Mouse (Mus musculus) CH12.LX (cell line): ENCODE results near the gene Chic1. TPM values are rescaled to one million over a fixed set of nuclear protein-coding genes. Genes with fewer than 3 reads are reported as not detected.

Experiments
- DNase-seq: peaks from one replicate; pipeline ENCODE4 v3.0.0-alpha.2; 2013; ENCODE audit errors: extremely low read depth
- H3K27ac ChIP-seq: 2 replicates; pipeline ENCODE4 v1.5.1; 2012; ENCODE audit warnings: low read depth, mild to moderate bottlenecking, control low read depth, moderate library complexity; ENCODE audit not compliant: insufficient read depth
- H3K27me3 ChIP-seq: replicated peaks from 2 replicates; pipeline ENCODE3; 2012; ENCODE audit warnings: inconsistent platforms
- H3K36me3 ChIP-seq, 2 experiments: replicated peaks in 1 of 2; 2 replicates each; pipeline versions ENCODE3 to v1.6.1; 2012; ENCODE audit warnings: inconsistent platforms in 1 of 2, low read length in 1 of 2, mild to moderate bottlenecking in 1 of 2, mixed read lengths in 1 of 2, moderate library complexity in 1 of 2; ENCODE audit not compliant: control insufficient read depth in 1 of 2, insufficient read depth in 1 of 2
- H3K4me1 ChIP-seq, 2 experiments: 2 replicates each; pipeline ENCODE4 v1.6.1; 2012; ENCODE audit warnings: inconsistent platforms in 1 of 2, moderate library complexity in 1 of 2; ENCODE audit not compliant: insufficient read depth in 2 of 2, control insufficient read depth in 1 of 2
- H3K4me2 ChIP-seq: 2 replicates; pipeline ENCODE4 v1.6.1; 2012; ENCODE audit warnings: low read depth, mild to moderate bottlenecking, control low read depth; ENCODE audit not compliant: poor library complexity, insufficient read depth, severe bottlenecking
- H3K4me3 ChIP-seq, 3 experiments: fragments of 150-350 bp in 1 of 3; sonication (generic) in 1 of 3; replicated peaks in 1 of 3; 2 replicates each; pipeline versions ENCODE3 to v1.5.1; 2011 to 2012; ENCODE audit warnings: low read depth in 2 of 3, low read length in 2 of 3, mild to moderate bottlenecking in 2 of 3, moderate library complexity in 2 of 3, control low read depth in 1 of 3, improper control_type of control experiment in 1 of 3, inconsistent platforms in 1 of 3, mixed read lengths in 1 of 3; ENCODE audit not compliant: poor library complexity in 1 of 3
- H3K79me2 ChIP-seq: replicated peaks from 2 replicates; pipeline ENCODE4 v1.6.1; 2012; ENCODE audit warnings: mild to moderate bottlenecking, moderate library complexity; ENCODE audit not compliant: control insufficient read depth, poor library complexity, insufficient read depth, severe bottlenecking; ENCODE audit errors: extremely low read depth
- H3K9ac ChIP-seq: 2 replicates; pipeline ENCODE4 v1.6.1; 2012; ENCODE audit warnings: low read depth, mild to moderate bottlenecking, control low read depth, moderate library complexity; ENCODE audit not compliant: insufficient read depth
- H3K9me3 ChIP-seq: replicated peaks from 2 replicates; pipeline ENCODE3; 2012; ENCODE audit warnings: low read length, inconsistent platforms, mixed read lengths
- CHD1 ChIP-seq: IDR thresholded peaks from 2 replicates; pipeline ENCODE4 v1.6.1; 2012; ENCODE audit warnings: low read depth, low read length, improper control_type of control experiment, inconsistent platforms
- CHD2 ChIP-seq: IDR thresholded peaks from 2 replicates; pipeline ENCODE4 v1.6.1; 2011; ENCODE audit warnings: low read length, improper control_type of control experiment
- ELF1 ChIP-seq: IDR thresholded peaks from 2 replicates; pipeline ENCODE4 v1.6.1; 2014; ENCODE audit warnings: low read depth, mild to moderate bottlenecking, inconsistent platforms, low read length, improper control_type of control experiment
- EP300 ChIP-seq: IDR thresholded peaks from 2 replicates; pipeline ENCODE4 v1.6.1; 2011; ENCODE audit warnings: low read length, improper control_type of control experiment
- ETS1 ChIP-seq: conservative IDR thresholded peaks from 2 replicates; pipeline ENCODE4 v1.6.1; 2012; ENCODE audit warnings: low read depth, mild to moderate bottlenecking, inconsistent platforms, low read length, improper control_type of control experiment, moderate library complexity
- HCFC1 ChIP-seq: IDR thresholded peaks from 2 replicates; pipeline ENCODE4 v1.6.1; 2012; ENCODE audit warnings: low read depth, mild to moderate bottlenecking, inconsistent platforms, low read length, improper control_type of control experiment
- MAFK ChIP-seq: IDR thresholded peaks from 2 replicates; pipeline ENCODE4 v1.6.1; 2011; ENCODE audit warnings: low read length, improper control_type of control experiment; ENCODE audit not compliant: insufficient replicate concordance
- MAX ChIP-seq: IDR thresholded peaks from 2 replicates; pipeline ENCODE4 v1.6.1; 2011; ENCODE audit warnings: low read length, improper control_type of control experiment
- MXI1 ChIP-seq: IDR thresholded peaks from 2 replicates; pipeline ENCODE4 v1.6.1; 2011; ENCODE audit warnings: mild to moderate bottlenecking, low read depth, low read length, improper control_type of control experiment
- PAX5 ChIP-seq: IDR thresholded peaks from 2 replicates; pipeline ENCODE4 v1.6.1; 2012; ENCODE audit warnings: low read length, inconsistent platforms, mixed read lengths
- POLR2A ChIP-seq: IDR thresholded peaks from 2 replicates; pipeline ENCODE4 v1.6.1; 2011; ENCODE audit warnings: low read depth, mild to moderate bottlenecking, improper control_type of control experiment, low read length
- RCOR1 ChIP-seq: conservative IDR thresholded peaks from 2 replicates; pipeline ENCODE4 v1.6.1; 2012; ENCODE audit warnings: low read depth, mild to moderate bottlenecking, inconsistent platforms, low read length, improper control_type of control experiment
- SIN3A ChIP-seq: IDR thresholded peaks from 2 replicates; pipeline ENCODE4 v1.6.1; 2012; ENCODE audit warnings: low read length, improper control_type of control experiment, inconsistent platforms
- SMC3 ChIP-seq: IDR thresholded peaks from 2 replicates; pipeline ENCODE4 v1.6.1; 2011; ENCODE audit warnings: low read depth, low read length, improper control_type of control experiment
- TBP ChIP-seq: conservative IDR thresholded peaks from 2 replicates; pipeline ENCODE4 v1.6.1; 2011; ENCODE audit warnings: low read depth, low read length, improper control_type of control experiment
- UBTF ChIP-seq: IDR thresholded peaks from 2 replicates; pipeline ENCODE4 v1.6.1; 2012; ENCODE audit warnings: low read depth, mild to moderate bottlenecking, inconsistent platforms, low read length, improper control_type of control experiment, moderate library complexity
- USF1 ChIP-seq: IDR thresholded peaks from 2 replicates; pipeline ENCODE4 v1.6.1; 2014; ENCODE audit warnings: low read depth, mild to moderate bottlenecking, inconsistent platforms, low read length, improper control_type of control experiment
- USF2 ChIP-seq: conservative IDR thresholded peaks from 2 replicates; pipeline ENCODE4 v1.6.1; 2011; ENCODE audit warnings: low read depth, low read length, improper control_type of control experiment
- ZKSCAN1 ChIP-seq: IDR thresholded peaks from 2 replicates; pipeline ENCODE4 v1.6.1; 2012; ENCODE audit warnings: low read depth, inconsistent platforms, low read length, improper control_type of control experiment, borderline replicate concordance
- ZMIZ1 ChIP-seq: IDR thresholded peaks from 2 replicates; pipeline ENCODE4 v1.6.1; 2012; ENCODE audit warnings: low read depth, mild to moderate bottlenecking, inconsistent platforms, low read length, improper control_type of control experiment
- dilution Hi-C: fragments of 300-500 bp; cut with MboI; formaldehyde crosslinking; loops from 2 replicates; pipeline ENCODE4 v1.14.3; 2020; ENCODE audit warnings: low sequenced_read_pairs; ENCODE audit not compliant: extremely low pct_unique_long_range_greater_than_20kb, extremely low pct_ligation_motif_present
- in situ Hi-C: fragments of 300-500 bp; cut with MboI; formaldehyde crosslinking; loops from 3 replicates; pipeline ENCODE4 v1.14.3; 2019; ENCODE audit warnings: low sequenced_read_pairs, low pct_ligation_motif_present, low pct_unique_long_range_greater_than_20kb, mixed read lengths
- polyA plus RNA-seq: library from polyadenylated mRNA; unstranded; fragments of >175 nt; gene quantifications from 2 replicates; pipeline ENCODE4 v1.2.1, GENCODE M21; 2012; ENCODE audit warnings: low read depth; ENCODE audit not compliant: insufficient read length
- total RNA-seq, 2 experiments: library from RNA; depleted of rRNA; stranded (reverse); fragments of 300-350 nt in 1 of 2; fragments of >200 nt in 1 of 2; gene quantifications; 2 replicates each; pipeline ENCODE4 v1.2.3; 2012 to 2014

Gene Chic1
- total and polyA plus RNA-seq, 3 experiments, result not detected

DNA sequence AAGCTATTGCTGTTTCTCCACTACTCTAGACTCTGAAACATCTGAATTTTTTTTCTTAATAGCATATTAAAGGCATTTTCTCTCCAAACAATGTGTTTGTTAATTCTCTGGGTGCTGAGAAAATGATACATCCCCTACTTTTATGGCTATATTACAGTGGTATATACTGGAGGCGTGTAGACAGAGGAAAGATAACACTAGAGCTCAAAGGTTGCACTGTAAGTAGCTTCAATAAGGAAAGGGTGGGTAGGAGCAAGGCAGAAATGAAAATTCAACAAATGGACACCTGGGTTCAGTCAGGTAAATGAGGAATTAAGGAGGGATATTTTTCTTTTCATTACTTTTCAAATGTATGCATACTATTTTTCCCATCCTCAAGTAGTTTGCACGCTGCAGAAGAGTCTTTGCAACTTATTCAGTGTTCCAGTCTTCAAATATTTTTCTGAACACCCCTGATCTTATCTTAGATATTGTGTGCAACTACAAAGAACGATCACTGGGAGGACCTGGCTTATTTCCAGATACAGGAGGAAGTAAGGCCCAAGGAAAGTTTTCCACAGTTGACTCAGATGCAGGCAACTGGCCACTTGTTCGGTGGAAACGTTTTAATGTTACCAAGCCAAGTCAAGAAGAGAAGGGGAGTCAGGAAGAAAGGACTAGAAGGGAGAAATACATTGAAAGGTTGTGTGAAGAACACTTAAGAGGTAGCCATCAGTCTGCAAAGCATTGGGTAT lies 25.0 kb upstream of the Chic1 start:
- Histone ChIP-seq H3K4me1 (peaks cover 0 to 2% of the 10 kb centered on the region in 2 experiments; a peak in 1 of 4 replicates), H3K4me2 (no peak overlapping the region), H3K36me3 (no peaks in the 10 kb centered on the region), H3K4me3 (no peak overlapping the region), H3K27me3 (no peaks in the 10 kb centered on the region), H3K9ac (no peak overlapping the region), H3K79me2 (no peaks in the 10 kb centered on the region), H3K27ac (no peak overlapping the region), H3K9me3 (no peaks in the 10 kb centered on the region)
- DNase-seq, result no peak
- no peak for TF ChIP-seq SIN3A
- dilution Hi-C loops, result no loop called here
- in situ Hi-C loops, result no loop called here

DNA sequence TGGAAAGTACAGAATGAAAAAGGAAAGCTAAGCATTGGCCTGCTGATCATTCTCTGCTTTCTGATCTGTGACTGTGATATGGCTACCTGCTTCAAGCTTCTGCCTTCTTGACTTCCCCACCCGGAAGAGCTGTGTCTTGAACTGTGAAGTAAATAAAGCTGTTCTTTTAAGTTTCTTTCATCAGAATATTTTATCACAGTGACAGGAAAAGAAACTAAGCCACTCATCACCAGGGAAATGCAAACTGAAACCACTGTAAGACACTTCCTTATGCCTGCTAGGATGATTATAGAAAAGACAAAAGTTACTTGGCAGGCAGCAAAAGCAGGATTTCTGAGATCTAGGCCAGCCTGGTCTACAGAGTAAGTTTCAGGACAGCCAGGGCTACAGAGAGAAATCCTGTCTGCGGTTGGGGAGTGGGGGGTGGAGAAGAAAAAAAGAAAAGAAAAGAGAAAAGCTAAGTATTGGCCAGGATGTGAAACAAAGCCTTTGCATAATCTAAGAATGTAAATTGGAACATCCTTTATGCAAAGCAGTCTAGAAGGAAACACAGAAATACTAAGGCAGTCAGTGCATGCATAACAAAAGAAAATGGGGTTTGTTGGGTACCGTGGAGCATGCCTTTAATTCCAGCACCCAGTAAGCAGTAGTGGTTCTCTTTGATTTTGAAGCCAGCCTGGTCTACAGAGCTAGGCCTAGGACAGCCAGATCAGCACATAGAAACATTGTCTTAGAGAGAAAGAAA lies 14.7 kb upstream of the Chic1 start:
- peak overlapping the region; percentile 29; the same call in 1 of the 2 replicates for H3K27ac ChIP-seq

DNA sequence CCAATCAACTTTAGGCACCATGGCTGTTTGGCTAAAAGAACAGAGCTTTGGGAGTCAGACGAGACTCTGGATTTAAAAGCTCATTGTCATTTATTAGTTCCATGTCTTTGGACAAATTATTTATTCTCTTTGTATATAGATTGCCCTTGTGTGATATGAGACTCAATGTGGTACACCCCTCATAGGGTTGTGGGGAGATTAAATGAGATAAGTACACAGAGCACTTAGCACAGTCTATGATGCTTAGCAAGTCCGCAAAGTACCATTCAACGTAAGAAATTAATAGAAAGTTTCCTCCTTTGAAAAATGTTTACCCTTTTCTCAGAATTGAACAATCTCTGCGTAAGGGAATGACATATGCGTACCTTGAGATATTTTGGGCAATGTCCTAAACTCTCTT lies 492 bp upstream of the Chic1 start:
- Histone ChIP-seq H3K4me3 (no peak overlapping the region), H3K36me3 (no peaks in the 10 kb centered on the region), H3K27me3 (no peaks in the 10 kb centered on the region), H3K79me2 (no peaks in the 10 kb centered on the region), H3K4me2 (no peak overlapping the region), H3K9me3 (no peaks in the 10 kb centered on the region), H3K27ac (no peak overlapping the region), H3K9ac (no peak overlapping the region), H3K4me1 (no peaks in the 10 kb centered on the region)
- TF ChIP-seq ELF1, result no peak
- no peak for TF ChIP-seq MAFK
- no peak for TF ChIP-seq CHD1
- TF ChIP-seq SMC3, result no peak
- no peak for TF ChIP-seq USF2
- in situ Hi-C loops (no loop called here), dilution Hi-C loops (no loop called here)
- no peak for DNase-seq

More for the DNA sequence above, 14.7 kb upstream of the Chic1 start:
- H3K4me1 ChIP-seq, result no peaks in the 10 kb centered on the region; a peak in 1 of 4 replicates
- no peaks in the 10 kb centered on the region for H3K9me3 ChIP-seq
- dilution Hi-C loops, result no loop called here
- H3K27me3 ChIP-seq, result no peaks in the 10 kb centered on the region
- no peak overlapping the region for H3K4me3 ChIP-seq
- TF ChIP-seq MAX (no peak), ETS1 (no peak), POLR2A (no peak), TBP (no peak), ZKSCAN1 (no peak), ZMIZ1 (no peak), MAFK (no peak), RCOR1 (no peak), HCFC1 (no peak), EP300 (no peak), CHD2 (no peak), MXI1 (no peak), PAX5 (no peak), UBTF (no peak), USF1 (no peak)
- H3K4me2 ChIP-seq, result no peak overlapping the region; the same call in 1 of the 2 replicates
- no peaks in the 10 kb centered on the region for H3K36me3 ChIP-seq
- peak; percentile 26 for DNase-seq
- in situ Hi-C loops, result no loop called here
- H3K79me2 ChIP-seq, result no peaks in the 10 kb centered on the region
- no peak overlapping the region for H3K9ac ChIP-seq
